Mouse (Mus musculus) heart, adult 11 months (tissue): ENCODE measurements around the gene Utrn.

Source experiments
- DNase-seq: peaks from one replicate; pipeline ENCODE4 v3.0.0; 2022

The Utrn gene

GRCm38 (mm10) chr10:12792049-12792448 lies 77.1 kb downstream of the Utrn start:
- no peak for DNase-seq

GRCm38 (mm10) chr10:12790881-12791280 lies 78.3 kb downstream of the Utrn start:
- no peak for DNase-seq

- no peak for DNase-seq
Measured at GRCm38 (mm10) chr10:12788529-12788928, 80.6 kb downstream of the Utrn start.

DNA sequence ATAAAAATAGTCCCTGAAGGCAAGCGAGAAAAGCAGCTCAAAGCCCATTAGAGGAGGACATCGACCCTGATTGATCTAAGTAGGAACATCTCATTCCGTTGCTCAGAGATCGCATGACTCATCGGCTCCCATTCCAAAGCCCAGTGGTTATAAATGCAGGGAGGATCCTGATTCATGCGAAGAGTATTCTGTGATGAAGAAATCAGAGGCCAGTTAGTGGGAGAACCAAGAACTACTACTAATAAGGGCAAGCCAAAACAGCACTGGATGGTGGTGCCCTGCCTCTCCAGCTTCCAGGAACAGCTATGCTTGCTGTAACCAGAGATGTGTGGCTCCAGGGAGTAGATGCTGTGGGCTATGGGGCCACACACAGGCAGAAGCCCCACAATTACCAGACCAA lies 81.2 kb downstream of the Utrn start:
- DNase-seq, result peak; percentile 95

DNA sequence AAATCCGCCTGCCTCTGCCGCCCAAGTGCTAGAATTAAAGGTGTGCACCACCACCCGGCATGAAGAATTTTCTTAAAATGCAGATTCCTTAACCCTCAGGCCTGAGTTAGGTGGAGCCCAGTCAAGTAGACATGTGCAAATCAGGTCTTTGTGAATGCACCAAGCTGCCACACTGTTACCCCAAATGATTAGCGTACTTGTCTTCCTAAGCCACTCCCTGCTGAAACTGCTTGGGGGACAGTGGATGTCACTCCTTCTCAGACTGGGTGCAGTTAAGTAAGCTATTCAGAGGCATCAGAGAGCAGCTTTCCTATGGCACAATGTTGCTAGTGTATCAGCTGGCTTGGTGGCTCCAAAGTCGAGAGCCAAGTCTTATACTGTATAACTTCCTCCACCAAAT lies 83.9 kb downstream of the Utrn start:
- peak; percentile 55 for DNase-seq

- peak; percentile 95 for DNase-seq
Measured at GRCm38 (mm10) chr10:12781381-12781907, 87.7 kb downstream of the Utrn start.

DNA sequence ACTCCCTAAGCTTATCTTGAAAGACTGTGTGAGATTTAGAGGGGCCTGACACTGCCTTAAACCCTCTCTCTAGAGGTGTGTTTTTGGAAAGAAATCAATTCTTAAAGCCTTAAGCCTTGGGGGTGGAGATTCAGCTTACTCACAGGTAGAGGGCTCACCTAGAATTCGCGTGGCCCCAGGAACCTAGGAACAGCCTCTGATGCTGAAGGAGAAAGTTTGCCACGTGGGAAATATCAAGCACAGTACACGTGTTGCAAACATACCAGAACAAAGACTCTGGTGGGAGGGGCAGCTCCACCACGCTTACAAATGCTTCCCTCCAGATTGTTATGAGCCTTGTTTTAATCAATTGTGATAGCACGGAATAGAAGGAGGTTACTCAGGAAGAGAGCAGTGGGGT lies 96.0 kb downstream of the Utrn start:
- DNase-seq, result no peak

DNA sequence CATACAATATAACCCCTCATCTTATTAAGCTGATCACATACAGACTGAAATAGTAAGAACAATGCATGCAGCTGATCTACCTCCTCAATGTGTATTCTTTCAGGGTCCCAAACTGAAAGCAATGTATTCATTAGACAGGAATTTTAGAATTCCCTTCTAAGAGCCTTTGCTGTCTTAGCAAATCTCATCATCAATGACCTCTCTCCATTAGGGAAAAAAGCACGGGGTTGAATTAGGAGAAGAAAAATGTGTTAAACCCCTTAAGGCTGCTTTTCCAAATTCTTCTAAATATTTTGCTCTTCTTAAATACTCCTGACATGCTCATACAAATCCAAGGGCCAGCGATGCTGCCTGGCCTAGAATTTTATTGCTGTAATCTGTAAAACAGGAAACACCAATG lies 97.7 kb downstream of the Utrn start:
- DNase-seq, result no peak

GRCm38 (mm10) chr10:12762668-12763067 lies 106.5 kb downstream of the Utrn start:
- no peak for DNase-seq

DNA sequence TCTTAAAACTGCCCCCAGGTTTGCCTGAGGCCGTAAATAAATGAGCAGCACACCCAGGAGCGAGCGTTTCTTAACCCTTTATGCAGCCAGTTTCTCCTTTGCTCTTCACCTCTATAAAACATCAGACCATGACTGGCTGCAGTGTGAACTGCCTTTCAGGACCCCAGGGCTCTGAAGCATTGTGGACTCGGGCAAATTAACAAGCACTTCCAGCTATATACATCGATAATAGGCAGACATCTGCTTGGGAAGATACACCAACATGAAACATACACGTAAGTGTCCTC lies 110.5 kb downstream of the Utrn start:
- no peak for DNase-seq

DNA sequence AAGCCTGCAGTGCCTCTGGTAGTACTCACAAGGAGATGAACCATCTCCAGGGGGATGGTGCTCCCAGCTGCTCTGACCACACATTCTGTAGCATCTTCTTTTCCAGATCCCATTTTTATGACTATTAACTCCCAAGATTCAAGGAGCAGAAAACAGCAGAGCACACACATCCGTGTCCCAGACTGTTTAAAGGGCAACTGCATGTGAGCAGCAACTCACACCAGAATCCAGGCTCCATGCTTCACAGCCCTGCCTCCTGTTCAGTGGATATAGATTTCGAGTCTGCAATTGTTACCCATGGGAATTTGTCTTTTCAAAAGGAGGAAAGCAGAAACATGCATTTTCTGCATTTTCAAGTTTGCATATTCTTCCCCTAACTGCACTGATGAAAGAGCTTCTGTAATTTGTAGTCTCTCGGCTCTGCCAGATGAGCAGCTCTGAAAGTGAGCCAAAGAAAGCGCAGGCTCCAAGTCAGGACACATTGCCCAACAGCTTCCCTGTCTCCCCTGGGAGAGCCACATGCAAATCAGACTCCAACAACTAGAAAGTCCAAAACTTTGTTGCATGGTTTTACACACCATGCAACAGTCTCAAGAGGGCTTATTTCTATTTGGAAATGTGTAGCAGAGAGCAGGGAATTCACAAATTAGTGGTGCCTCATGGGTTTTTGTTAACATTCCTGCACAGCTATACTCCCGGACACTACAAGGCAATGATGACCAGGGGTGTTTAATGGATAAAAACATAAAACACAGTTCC lies 111.0 kb downstream of the Utrn start:
- peak; percentile 98 for DNase-seq

DNA sequence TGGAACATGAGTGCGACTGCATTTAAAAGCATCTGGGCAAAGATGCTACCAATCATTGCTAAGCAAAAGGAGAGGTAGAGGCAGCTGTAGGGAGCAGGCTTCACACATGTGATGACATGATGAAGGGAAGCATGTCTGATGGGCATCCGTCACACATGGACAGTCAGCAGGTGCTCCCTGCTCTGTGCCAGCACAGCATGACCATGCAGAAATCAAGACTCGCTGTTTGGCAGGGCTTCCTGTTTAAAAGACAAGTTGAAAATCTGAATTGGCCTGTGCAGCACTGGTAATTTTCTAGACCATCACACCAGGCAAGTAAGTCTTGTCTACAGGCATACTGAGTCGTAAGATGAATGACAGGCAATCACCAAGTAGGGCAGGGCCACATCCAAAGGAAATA lies 112.5 kb downstream of the Utrn start:
- DNase-seq, result peak; percentile 88

DNA sequence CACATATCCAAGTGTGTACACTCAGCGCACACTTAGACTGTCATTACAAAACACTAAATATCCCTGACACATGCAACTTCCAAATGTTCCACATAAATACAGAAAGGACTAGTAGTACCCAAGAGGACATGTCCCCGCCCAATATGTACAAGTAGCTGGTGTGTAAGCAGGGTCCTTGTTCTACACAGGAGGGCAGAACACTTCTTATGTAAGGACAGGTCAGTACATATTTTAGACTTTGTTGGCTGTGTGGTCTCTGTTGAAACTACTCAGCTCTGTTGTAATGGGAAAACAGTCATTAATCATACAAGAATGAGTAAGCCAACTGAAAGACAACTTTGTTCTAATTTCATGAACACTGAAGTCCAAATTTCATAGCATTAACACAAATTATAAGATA lies 114.3 kb downstream of the Utrn start:
- DNase-seq, result no peak

- DNase-seq, result no peak
Measured at GRCm38 (mm10) chr10:12754166-12754565, 115.0 kb downstream of the Utrn start.

- no peak for DNase-seq
Measured at GRCm38 (mm10) chr10:12743717-12744116, 125.4 kb downstream of the Utrn start.

- DNase-seq, result peak; percentile 87
Measured at GRCm38 (mm10) chr10:12739302-12739987, 129.7 kb downstream of the Utrn start.

- peak; percentile 88 for DNase-seq
Measured at GRCm38 (mm10) chr10:12737926-12738325, 131.2 kb downstream of the Utrn start.

DNA sequence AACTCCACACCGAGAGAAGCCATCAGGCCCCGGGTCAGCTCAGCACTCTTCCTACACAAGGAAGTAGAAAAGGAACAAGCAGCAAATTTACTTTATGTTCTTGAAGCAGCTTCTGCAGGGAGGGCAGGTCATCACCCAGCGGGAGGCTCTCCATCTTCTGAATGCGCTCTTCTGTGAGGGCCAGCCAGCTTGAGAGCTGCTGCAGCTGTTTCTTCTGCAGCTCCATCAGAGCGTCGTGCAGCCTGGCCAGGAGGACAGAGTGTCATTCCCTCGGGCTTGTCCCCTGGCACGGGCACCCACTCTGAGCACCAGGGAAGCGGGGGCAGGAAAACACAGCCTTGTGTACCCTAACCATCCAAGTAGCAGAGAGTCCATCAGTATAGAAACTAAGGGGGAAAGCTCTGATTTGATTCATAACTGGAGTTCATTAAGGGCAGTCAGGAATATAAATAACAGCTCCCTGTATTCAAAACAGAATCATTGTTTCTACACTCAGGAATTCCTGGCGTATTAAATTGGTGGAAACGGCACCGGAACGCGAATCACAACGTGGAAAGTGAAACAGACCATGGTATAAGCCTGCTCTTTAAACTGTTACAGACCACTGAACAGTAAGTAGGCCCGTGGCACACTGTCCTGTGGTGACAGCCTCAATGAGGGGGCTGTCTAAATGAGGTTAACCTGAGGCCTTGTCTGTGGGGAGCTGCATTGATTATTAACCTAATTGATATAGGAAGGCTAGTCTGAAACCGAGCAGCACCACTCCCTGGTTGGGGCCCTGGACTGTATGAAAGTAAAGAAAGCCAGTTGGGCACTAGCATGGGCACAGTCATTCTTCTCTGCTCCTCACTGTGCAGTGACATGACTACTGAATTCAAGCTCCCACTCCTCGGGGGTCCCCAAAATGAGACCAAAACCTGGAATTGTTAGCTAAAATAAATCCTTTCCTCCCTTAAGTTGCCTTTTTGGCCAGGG lies 132.0 kb downstream of the Utrn start:
- DNase-seq, result peak; percentile 92

DNA sequence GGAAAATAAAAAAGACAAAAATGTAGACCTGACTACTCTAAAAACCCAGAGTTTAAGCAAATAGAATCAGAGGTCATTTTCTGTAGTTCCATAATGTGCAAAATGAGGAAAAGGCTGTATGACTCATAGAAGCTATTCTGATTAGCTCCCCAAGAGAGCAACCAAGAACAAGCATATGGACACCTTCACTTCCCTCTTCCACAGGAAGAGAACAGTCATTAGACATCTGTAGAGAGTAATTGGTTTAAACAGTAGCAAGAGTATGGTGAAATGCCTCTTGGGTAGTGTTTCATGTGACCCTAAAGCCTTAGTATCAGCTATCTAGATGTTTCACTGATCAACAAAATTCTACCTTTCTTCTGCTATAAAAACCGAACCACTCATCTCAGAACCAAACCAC lies 133.5 kb downstream of the Utrn start:
- DNase-seq, result no peak

- no peak for DNase-seq
Measured at GRCm38 (mm10) chr10:12731459-12731858, 137.7 kb downstream of the Utrn start.

- no peak for DNase-seq
Measured at GRCm38 (mm10) chr10:12729635-12730034, 139.5 kb downstream of the Utrn start.

DNA sequence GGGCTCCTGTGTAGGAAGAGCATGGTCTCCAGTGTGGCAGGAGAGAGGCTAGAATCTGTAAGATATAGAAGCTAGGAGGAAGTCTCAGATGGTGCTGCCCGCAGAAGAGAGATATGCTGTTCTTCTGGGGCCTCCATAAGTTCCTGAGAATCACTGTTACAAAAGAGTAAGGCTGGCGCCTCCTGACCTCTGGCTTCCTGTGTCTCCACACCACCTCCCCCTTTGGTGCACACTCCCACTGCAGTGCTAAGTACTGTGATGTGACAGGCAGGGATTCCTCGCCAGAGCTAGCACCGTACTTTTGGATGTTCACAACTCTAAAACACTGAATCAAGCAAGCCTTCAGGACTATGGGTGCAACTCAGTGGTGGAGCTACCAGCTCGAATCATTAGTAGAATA lies 140.1 kb downstream of the Utrn start:
- DNase-seq, result no peak

GRCm38 (mm10) chr10:12727881-12728280 lies 141.3 kb downstream of the Utrn start:
- DNase-seq, result peak; percentile 9
